Mouse (Mus musculus) C2C12 (cell line): Measurements from ENCODE around the gene Mn1.

ENCODE experiments used
- CEBPB ChIP-seq: IDR thresholded peaks from one replicate; pipeline ENCODE4 v1.6.1; 2011; ENCODE audit warnings: low read depth, mild to moderate bottlenecking, control low read depth, moderate library complexity
- CTCF ChIP-seq: IDR thresholded peaks from one replicate; pipeline ENCODE4 v1.5.1; 2011; ENCODE audit not compliant: control insufficient read depth, insufficient read depth, insufficient read length
- FOSL1 ChIP-seq: IDR thresholded peaks from one replicate; pipeline ENCODE4 v1.8.0; 2011; ENCODE audit warnings: mild to moderate bottlenecking, low read length; ENCODE audit not compliant: poor library complexity, insufficient read depth, severe bottlenecking
- MAX ChIP-seq: IDR thresholded peaks from one replicate; pipeline ENCODE4 v1.6.1; 2011; ENCODE audit warnings: mild to moderate bottlenecking, control low read depth
- MYOG ChIP-seq: IDR thresholded peaks from one replicate; pipeline ENCODE4 v1.6.1; 2011; ENCODE audit not compliant: control insufficient read depth, insufficient read length; ENCODE audit errors: extremely low read depth
- USF1 ChIP-seq: IDR thresholded peaks from one replicate; pipeline ENCODE4 v1.6.1; 2011; ENCODE audit warnings: low read depth, mild to moderate bottlenecking, control low read depth, moderate library complexity

GRCm38 (mm10) chr5:111404721-111405120, 12.4 kb upstream of the Mn1 start:
- TF ChIP-seq CTCF = no peak
- no peak for TF ChIP-seq MAX
- TF ChIP-seq CEBPB = no peak
- TF ChIP-seq USF1 = no peak
- no peak for TF ChIP-seq MYOG
- no peak for TF ChIP-seq FOSL1
